Mouse (Mus musculus) mesoderm, embryonic 11.5 days (tissue): ENCODE results near the gene Ppfibp2.
A peak's percentile ranks its signal among the peaks of the same experiment; 100 is the strongest.

Experiments
- DNase-seq: peaks from one replicate; pipeline ENCODE4 v3.0.0-alpha.2; 2012; ENCODE audit warnings: low read depth, low spot score

Ppfibp2 gene

DNA sequence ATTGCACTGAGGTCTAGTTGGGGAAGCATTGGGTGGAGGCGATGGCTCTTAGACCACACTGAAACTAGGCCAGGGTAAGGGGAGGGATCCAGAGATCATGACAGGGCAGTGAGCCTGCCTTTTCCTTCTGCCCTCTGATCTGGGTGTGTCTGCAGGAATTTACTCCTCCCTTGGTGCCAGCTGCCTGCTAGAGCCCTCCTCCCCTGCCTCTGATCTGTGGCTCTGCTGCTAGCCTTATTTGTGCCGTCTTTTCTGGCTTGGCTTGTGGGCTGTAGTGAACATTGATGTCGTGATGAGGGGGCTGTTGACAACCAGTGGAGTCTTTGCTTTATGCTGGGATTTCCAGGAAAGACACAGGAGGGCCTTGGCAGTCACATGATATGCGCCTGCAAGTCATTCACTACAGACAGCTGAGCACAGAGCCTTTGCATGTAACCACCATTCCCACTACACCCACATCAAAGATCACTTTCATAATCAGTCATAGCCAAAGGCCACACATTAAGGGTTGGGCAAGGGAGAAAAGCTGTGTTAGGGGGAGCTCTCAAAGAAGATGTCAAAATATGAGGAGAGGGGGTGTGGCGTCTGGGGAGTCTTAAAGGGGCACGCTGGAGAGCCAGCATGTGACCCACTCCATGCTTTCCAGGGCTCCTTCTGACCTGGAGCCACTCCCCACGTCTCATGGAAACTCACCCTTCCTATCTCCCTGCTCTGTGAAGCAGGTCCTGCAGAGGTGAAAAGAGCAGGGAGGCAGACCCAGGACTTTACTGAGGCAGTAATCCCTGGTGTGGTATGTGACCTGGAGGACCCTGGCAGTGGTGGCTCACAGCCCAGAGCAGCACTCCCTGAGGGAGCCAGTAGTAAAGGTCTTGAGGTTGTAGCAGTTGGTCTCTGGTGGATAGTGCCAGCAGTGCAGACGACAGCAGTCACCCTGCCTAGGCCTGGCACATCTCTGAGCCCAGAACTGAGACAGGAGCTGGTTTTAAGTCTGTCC lies 69.4 kb downstream of the Ppfibp2 start:
- DNase-seq = peak; percentile 21

DNA sequence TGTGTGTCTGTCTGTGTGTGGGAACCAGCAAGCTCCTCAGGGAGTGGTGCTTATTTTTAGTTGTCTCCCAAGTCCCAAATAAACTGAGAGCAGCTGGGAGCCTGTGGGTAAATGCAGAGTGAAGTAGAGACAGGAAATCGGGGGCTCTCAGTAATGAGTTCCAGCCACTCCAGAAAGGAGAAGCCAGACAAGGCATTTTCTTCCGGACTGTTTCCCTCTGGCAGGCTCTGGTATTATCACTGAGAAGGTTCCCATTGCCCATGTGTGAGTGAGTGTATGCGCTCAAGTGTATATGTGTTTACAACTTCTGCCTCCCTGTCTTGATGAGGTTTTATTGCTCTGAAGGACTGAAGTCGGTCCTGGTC lies 70.2 kb downstream of the Ppfibp2 start:
- DNase-seq = peak; percentile 39

DNA sequence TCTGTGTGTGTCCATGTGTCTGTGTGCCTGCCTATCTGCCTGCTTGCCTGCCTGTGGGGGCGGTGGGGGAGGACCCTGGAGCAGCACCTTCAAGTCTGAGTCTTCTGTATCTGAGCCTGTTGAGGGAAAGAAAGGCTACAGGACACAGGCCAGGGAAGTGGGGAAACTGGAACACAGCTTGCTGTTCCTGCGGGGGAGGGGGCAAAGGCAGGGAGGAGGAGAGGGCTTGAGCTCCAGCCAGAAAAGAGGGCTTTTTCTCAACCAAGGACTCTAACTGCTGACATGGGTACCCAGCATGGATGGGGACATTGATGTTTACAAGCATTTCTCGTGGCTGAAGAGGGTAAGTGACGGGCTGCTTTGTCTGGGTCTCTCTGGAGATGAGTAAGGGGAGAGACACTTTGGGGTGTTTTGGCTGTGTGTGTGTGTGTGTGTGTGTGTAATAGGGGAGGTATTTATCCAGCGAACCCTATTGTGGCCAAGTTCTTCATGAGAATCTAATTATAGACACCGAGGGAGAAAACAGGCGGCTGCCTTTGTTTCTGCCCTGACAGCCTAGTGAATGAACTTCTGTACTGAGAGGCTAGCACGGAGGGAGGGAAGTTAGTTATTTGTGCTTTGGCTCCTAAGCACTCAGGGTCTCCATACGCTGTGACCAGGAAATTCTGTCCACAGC lies 70.7 kb downstream of the Ppfibp2 start:
- DNase-seq = peak; percentile 30

DNA sequence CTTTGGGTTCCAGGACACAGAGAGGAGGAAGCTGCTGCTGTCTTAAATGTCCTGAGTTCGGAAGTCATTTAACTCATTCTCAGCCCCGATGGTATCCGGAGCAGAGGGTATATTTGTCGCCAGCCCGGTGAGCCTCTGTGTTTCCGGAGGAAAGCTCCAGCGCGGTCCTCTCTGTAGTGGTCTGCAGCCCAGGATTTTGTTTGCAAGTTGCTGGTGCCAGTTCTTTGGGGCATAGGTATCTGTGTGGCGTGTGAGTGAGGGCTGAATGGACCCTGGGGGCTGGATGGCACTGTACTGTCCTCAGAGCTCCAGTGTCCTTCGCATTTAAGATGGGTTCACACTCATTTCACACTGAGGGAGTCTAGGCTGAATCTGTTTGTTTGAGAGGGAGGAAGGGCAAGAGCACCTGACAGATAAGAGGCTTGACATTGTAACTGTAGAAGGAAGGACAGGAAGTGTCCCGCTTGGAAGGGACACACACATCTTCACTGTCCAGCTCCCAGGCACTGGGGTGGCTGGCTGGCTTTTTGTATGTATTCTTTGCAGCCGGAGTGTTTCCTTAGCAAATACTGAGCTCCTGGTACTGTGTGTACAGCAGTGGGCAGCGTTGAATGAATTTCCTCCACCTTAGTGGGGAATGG lies 71.4 kb downstream of the Ppfibp2 start:
- no peak for DNase-seq

DNA sequence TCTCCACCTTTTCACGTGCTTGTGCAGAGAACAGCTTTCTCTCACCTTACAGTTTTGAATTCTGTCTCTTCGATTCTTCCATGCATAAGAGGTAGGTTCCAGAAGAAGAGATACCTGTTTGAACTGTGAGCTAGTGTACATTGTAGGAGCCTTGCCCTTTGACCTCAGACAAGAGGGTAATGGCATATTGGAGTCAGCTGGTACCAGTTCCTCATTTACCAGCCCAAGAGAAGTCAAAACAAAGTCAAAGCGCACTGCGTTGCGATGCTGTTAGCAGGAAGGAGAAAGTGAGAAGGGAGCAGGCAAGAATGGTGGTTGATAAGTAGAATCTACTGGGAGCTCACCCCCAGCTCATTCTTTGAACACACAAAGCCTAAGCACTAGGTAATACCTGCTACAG lies 73.5 kb downstream of the Ppfibp2 start:
- DNase-seq = no peak

DNA sequence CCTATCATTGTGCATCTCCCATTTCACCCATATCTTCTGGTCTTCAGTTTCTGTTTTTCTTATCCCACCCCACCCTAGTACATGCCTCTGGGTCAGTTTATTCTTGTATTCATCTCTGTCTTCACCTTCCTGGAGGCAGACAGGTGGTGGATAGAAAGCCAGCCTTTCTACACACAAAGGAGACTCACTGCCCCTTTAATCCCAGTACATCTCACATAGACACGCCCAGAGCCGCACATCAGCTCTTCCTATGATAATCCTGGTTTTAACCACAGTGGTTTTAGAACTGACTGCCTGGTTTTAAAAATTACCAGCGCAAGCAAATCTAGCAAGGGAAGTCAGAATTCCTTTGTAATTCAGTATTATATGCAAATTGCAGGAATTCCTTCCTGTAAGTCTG lies 80.2 kb downstream of the Ppfibp2 start:
- DNase-seq = no peak

DNA sequence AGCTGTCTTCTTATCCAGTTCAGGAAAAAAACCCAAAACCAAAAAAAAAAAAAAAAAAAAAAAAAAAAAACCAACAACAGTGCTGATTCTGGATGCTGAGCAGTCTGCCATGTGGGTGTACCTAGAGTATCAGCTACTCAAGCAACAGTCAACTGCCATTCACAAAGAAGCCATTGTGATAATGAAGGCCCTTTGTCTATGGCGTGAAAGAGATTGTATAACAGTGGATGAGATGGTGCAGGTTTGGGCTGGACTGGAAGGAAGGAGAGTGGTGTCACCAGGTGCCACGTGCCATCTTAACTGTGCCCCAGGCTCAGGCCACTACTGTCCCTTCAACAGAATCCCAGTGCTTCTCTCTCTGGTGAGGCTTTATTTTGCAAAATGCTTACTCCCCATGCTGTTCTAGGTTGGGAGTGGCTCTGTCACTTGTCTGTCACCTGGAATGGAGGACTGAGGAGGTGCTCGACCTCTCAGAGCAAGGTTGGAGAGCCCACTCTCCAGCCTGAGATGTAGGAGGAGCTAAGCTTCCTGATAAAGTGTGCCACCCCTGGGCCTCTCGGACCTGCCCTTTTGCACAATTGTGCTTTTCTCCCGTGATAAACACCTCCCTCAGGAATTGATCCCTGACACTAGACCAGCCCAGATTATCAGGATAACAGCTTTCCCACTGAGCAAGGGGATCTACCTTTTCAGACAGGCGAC lies 85.3 kb downstream of the Ppfibp2 start:
- DNase-seq = no peak

DNA sequence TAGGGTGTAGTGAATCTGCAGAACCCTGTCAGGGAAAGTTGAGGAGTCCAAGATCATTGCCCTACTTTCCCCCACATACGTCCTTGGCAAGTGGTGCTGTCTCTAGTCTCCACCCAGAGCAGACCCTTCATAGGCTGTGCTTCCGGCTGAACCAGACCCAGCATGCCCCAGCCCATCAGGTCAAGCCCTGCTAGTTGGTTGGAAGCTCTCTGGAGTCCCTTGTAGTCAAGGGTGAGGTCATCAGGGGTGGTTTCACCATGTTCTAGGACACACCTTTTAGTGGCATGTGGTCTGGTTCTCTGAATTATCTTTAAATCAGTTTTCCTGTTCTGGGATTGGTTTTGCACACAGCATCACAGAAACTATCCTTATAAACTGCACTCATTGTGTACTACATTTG lies 86.3 kb downstream of the Ppfibp2 start:
- DNase-seq = no peak

DNA sequence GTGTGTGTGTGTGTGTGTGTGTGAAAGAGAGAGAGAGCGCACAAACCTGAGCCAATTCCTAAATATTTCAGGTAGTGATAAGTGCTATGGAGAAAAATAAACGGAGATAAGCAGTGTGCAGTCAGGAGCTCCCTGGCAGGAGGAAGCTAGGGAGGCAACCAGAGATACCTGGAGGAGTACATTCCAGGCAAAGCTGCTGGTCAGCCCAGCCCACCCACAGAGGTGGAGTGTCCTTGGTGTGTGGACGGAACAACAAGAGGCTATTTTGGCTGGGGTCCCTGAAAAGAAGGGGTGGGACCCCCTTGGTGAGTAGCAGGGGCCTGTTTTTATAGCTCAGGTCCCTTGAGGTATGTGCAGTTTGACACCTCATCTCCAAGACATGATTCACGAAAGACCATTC lies 88.2 kb downstream of the Ppfibp2 start:
- no peak for DNase-seq

DNA sequence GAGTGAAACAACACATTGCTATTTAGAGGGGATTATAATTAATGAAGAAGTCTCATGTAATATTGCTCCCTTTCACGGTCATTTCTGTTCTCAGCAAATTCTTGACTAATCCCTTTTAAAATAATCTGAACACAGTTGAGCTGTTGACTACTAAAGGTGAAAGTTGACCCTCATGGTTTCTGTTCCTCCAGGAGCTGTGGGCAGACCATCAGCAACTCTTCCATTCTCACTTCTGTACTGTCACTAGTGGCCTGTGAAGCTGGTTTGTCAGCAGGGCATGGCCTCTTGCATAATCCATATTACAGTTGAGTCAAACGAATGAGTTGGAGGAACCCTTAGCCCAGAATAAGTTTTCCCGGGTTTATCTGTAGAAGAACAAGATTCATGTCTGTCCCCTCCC lies 88.6 kb downstream of the Ppfibp2 start:
- no peak for DNase-seq

DNA sequence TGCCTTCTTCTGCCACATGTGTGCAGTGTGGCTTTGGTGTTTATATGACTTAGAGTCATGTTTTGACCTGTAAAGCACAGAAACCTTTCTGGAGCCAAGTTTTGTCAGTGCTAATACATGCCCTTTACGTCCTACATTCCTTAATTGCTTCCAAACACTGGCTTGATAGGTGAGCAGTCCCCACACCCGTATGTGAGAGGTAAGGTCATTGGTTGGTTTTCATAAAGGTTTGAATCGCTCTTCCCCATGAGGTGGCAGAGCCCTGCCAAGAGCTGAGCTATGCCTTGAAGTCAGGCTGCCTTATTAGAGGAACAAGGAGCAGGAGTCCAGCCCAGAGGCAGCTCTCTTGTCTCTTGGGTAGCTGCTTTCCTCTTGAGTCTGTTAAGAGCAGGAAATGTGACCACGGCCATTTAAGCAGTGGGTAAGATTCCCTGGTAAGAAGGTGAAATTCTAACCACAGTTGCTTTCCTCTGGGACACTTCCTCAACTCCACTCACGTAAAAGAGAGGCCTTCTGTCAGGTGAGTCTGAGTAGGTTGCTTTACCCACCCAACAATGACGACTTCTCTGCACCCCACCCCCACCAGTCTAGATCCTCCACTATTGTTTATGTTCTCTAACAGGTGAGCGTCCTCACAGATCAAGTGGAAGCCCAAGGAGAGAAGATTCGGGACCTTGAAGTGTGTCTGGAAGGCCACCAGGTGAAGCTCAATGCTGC lies 90.4 kb downstream of the Ppfibp2 start:
- no peak for DNase-seq

DNA sequence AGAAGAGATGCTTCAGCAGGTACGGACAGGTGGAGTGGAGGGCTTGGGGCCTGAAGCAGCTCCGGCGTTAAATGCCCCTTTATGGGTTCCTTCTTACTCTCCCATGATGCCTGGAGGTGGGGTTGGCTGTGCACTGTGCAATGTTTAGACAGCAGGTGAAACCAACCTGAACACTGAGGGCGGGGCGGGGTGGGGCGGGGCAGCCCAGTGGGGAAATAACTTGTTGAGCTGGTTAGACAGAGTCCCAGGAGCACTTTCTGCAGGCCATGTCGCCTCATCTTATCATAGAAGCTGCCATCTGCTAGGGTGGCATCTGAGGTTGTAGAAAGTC lies 90.9 kb downstream of the Ppfibp2 start:
- DNase-seq = no peak

DNA sequence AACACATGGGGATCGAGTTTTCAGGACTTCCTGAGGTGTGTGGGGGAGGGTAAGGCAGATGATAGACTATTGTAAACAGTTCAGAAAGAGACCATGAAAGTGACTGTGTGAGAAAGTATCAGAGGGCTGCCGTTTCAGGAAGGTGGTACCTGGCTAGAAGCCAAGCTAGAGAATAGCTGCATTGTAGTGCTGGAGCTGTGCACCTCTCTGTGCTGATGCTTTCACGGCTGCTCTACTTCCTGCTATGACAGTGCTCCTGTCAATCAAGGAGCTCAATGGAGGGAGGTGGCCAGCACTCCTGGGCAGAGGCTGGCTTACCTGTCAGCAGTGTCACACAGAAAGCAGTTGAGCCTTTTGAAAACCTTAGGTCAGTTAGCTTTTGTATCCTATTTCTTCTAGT lies 92.4 kb downstream of the Ppfibp2 start:
- no peak for DNase-seq

DNA sequence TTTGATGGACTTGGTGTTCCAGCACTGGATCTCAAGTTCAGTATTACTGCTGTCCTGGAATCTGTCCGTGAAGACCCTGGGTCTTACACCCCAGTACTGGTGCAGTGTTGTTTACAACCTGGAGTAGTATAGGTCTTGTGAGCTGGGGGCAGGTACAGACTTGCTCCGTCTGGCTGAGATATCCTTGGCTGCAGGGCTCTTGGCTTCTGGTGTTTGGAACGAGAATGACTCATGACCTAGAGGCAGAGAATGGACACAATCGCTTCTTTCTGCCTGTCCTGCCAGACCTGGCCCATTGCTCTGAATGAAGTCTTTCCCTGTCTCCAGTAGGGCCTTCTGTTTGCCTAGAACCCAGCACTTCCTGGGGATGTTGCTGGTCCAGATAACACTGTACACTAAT lies 93.0 kb downstream of the Ppfibp2 start:
- no peak for DNase-seq

DNA sequence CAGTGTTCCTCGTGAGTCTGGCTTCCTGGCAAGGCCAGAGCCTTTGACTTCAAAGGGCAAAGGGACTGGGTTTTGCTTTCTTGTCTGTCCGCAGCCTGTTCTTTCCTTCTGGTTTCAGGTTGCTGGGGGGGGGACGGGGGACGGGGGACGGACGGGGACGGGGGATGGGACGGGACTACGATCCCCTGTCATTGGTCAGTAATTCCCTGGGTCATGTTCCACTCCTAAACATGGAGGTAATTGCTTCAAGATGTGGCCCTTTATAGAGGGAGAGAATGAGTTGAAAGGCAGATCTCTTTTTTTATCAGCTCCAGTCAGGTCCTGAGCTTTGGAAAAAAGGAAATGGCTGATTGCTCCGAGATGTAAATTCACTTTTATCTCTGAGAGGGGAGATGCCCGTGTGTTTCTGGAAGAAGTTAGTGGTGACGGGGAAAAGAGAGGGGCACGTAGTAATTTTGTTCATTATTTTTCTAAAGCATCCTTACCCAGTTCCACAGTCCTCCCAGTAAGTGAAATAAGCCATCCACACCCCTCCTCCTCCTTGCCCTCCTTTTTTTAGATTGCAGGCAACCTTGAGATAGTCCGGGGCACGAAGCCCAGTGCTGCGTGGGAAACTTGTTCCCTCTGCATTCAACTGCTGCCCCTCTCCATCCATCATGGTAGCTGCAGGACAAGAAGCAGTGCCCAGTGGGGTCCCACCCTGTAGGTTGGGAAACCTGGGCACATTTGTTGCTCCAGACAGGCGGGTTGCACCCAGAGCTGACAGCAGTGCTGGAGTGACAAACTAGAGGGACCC lies 95.6 kb downstream of the Ppfibp2 start:
- peak; percentile 80 for DNase-seq

DNA sequence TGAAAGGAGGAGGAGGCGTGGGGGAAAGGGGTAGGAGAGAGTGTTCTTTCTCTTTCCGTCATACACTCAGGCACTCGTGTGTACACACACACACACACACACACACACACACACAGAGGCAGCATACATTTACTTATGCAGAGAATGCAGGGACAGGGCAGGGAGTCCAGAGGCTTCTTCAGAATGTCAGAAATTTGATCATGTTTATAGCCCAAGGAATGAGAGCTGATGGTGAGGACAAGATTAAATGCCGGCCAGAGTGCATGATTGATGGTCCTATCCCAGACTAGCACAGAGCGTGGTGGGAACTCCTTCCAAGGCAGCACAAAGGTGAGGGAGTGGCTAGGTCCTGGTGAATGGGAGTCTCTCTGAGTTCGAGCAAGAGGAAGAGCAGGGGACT lies 96.5 kb downstream of the Ppfibp2 start:
- peak; percentile 62 for DNase-seq

DNA sequence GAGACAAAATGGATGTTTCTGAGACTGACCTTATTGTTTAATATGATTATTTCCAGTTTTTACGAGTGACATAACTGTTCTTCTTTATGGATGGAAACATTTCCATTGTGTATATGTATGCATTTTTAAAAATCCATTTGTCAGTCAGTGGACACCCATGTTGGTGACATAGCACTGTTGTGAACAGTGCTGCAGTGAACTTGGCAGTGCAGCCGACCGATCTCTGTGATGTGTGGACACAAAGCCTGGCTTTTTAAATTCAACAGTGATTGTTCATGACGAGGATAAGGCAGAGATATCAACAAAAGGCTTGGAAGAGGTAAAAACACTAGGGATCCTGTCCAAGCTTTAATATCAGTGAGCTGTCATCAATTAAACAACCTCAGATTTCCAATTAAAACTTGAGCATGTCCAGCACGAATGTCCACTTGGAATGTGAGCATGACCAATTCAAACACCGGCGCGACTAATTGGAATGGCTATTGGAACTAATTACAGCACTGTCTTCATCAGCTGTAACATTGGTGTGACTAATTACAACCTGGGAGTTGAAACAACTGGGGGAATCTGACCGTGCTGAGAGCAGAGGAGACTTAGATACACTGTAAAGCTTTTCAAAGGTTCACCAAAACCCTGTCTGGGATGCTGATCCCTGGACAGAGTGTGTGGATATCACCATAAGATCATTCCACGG lies 99.4 kb downstream of the Ppfibp2 start:
- DNase-seq = no peak

DNA sequence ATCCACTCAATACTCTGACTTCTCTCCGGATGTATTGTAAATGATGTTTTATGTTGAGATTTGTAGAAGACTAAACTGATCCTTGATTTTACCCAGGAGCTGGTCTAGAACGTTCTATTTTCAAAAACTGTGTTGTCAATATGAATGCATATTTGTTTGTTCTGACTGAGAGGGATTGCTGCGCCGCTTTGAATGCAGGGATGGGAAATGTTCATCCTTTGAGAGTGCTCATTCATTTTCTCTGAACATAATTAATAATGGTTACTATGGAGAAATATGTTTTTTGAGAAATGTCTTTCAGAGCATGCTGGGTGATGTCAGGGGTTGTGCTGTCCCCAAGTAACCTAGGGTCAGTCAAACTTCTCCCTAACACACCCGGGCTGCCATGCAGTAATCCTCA lies 102.1 kb downstream of the Ppfibp2 start:
- no peak for DNase-seq

DNA sequence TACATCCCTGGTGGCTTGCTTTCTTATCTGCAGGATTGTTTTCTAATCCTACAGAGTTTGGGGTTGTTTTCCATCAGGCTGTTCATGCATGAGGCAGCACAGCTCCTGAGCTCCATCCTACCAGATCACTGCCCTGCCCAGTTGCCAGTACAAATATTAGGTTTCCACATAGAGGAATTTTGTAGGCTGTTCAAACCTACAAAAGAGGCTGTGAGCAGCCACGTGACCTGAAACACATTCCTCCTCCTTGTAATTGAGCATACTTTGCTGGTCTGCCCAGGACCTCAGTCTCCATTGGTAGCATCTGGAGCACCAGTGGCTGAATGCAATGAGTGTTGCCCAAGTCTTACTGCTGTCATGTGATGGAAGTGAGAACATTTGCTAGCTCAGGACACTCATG lies 104.9 kb downstream of the Ppfibp2 start:
- DNase-seq = no peak

DNA sequence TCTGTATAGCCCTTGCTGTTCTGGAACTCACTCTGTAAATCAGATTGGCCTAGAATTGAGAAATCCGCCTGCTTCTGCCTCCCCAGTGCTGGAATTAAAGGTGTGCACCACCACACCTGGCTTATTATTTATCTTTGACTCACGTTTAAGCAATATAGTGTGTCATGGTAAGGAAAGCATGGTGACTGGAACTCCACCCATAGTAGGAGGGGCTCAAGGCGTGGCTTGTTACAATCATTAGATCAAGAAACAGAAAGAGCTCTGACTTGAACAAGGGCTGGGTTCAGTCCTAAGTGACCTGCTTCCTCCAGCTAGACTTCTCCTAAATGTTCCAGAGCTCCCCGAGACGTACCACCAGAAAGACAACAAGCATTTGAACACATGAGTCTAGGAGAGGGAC lies 105.6 kb downstream of the Ppfibp2 start:
- DNase-seq = no peak
